Comparison of ENCODE assay signal across 7 mouse cellular contexts in genomic region chr9:94536261-94536905, GRCm38 (mm10). TPM values are rescaled to one million over a fixed set of nuclear protein-coding genes. Genes with fewer than 3 reads are reported as not detected.
DNase-seq lines count a peak whose midpoint lies in the region; ATAC-seq and TF ChIP-seq lines count a peak whose summit lies in the region.

No protein-coding gene starts in this region.

- peaks cover 2% of the 10 kb centered on the region; the same call in 1 of the 2 replicates for H3K4me1 ChIP-seq in embryonic fibroblast, embryonic 13.5 days (ENCODE audit: control insufficient read depth, insufficient read depth, low read length)
- H3K4me1 ChIP-seq in limb, embryonic 13.5 days = peaks cover 27% of the 10 kb centered on the region

- peak overlapping the region; percentile 91 for H3K9ac ChIP-seq in limb, embryonic 13.5 days

- TF ChIP-seq POLR2A in embryonic fibroblast, embryonic 13.5 days (IDR thresholded peaks at IDR 0.05; ENCODE audit: low read depth, low read length) = no peak

- no peak for ATAC-seq in limb, embryonic 13.5 days (ENCODE audit: low FRiP score, low read depth)

- H3K27me3 ChIP-seq in limb, embryonic 13.5 days = no peaks in the 10 kb centered on the region

- under 1% methylated on average over 15 of the region's 15 CpGs for WGBS in limb, embryonic 13.5 days

- no peaks in the 10 kb centered on the region for H3K9me3 ChIP-seq in limb, embryonic 13.5 days

- peak overlapping the region; percentile 82 for H3K4me2 ChIP-seq in limb, embryonic 13.5 days (replicated peaks)

- no peak for TF ChIP-seq CTCF in embryonic fibroblast, embryonic 13.5 days (IDR thresholded peaks at IDR 0.05; ENCODE audit: borderline replicate concordance, insufficient read depth, low read length)

- H3K27ac ChIP-seq in embryonic fibroblast, embryonic 13.5 days (ENCODE audit: insufficient read depth, low read length) = peak overlapping the region; percentile 64; the same call in 1 of the 2 replicates
- peak overlapping the region; percentile 98 for H3K27ac ChIP-seq in limb, embryonic 13.5 days

- peak overlapping the region; percentile 75 for H3K4me3 ChIP-seq in embryonic fibroblast, embryonic 13.5 days (ENCODE audit: insufficient read depth, low read length)
- H3K4me3 ChIP-seq in limb, embryonic 13.5 days = peak overlapping the region; percentile 88

- peak; percentile 15 for DNase-seq in retina, postnatal 1 day
- DNase-seq in retina, embryonic 14.5 days (ENCODE audit: low spot score) = no peak
- peak; percentile 14 for DNase-seq in yolk sac, embryonic 10.5 days (ENCODE audit: low spot score)
- no peak for DNase-seq in layer of hippocampus, adult 11-12 months (ENCODE audit: low spot score)
- DNase-seq in layer of hippocampus, postnatal 14 days (ENCODE audit: low spot score in 2 of 2) = no peak

- H3K36me3 ChIP-seq in limb, embryonic 13.5 days = no peaks in the 10 kb centered on the region

RNA-seq across cellular contexts. Expression of gene 1190002N15Rik, which starts 1.5 kb away (rescaled TPM):
- 21.1 and 38.2 TPM in 2 replicates for polyA plus RNA-seq in embryonic fibroblast, embryonic 13.5 days (2011; ENCODE audit: insufficient read length, low read depth, missing spikeins)
- 16.2 and 23.2 TPM in 2 replicates for polyA plus RNA-seq in limb, embryonic 13.5 days (2015; fragmentation: Nextera tagmentation; extraction: Ambion mirVana)
- total RNA-seq in layer of hippocampus, postnatal 14 days (2021) = 10 to 100 TPM; 14.1 to 15.3 TPM

Comparison
In these comparisons a context has a peak if more than half of its experiments do, and no peak if none do; other contexts are left out.
1. DNase-seq: peak in retina, postnatal 1 day (single experiment) and yolk sac, embryonic 10.5 days (single experiment); none in retina, embryonic 14.5 days (single experiment), layer of hippocampus, adult 11-12 months (single experiment) and layer of hippocampus, postnatal 14 days (0 of 2).